ENCODE assay signal across 12 mouse cellular contexts in genomic region chr12:86786149-86787019, GRCm38 (mm10). TPM values are rescaled to one million over a fixed set of nuclear protein-coding genes. Genes with fewer than 3 reads are reported as not detected.
A peak's percentile ranks its signal among the peaks of the same experiment; 100 is the strongest.
DNase-seq lines count a peak whose midpoint lies in the region; ATAC-seq and TF ChIP-seq lines count a peak whose summit lies in the region.
"Had no signal": no experiment of that assay in that cellular context is flagged by ENCODE, and none has a peak within 500 bp of the region (broad histone marks: within the 10 kb centered on the region; RNA-seq: fewer than 3 reads in every experiment).

No protein-coding gene starts in this region.

- H3K27ac ChIP-seq in heart, embryonic 13.5 days (replicated peaks) = peak overlapping the region; percentile 46; the same call in 1 of the 2 replicates
- H3K27ac ChIP-seq in heart, embryonic 12.5 days (ENCODE audit: poor library complexity, severe bottlenecking) = no peak overlapping the region
- peak overlapping the region; percentile 77 for H3K27ac ChIP-seq in embryonic facial prominence, embryonic 13.5 days
- peak overlapping the region; percentile 42; the same call in 1 of the 2 replicates for H3K27ac ChIP-seq in hindbrain, embryonic 16.5 days (ENCODE audit: low read depth, low read length)

- H3K9ac ChIP-seq in heart, embryonic 13.5 days = no peak overlapping the region; the same call in 1 of the 2 replicates
- no peak overlapping the region for H3K9ac ChIP-seq in heart, embryonic 12.5 days
- 0 out of 2 replicates have a peak overlapping the region, but pooled peaks have one; percentile 11 for H3K9ac ChIP-seq in embryonic facial prominence, embryonic 13.5 days
- H3K9ac ChIP-seq in hindbrain, embryonic 16.5 days (ENCODE audit: low read depth, low read length) = no peak overlapping the region

- no peak for TF ChIP-seq CTCF in C2C12 (IDR thresholded peaks at IDR 0.05; ENCODE audit: control insufficient read depth, insufficient read depth, insufficient read length)

- H3K79me3 ChIP-seq in C2C12 (ENCODE audit: low read depth) = no peaks in the 10 kb centered on the region

- peak overlapping the region; percentile 36 for H3ac ChIP-seq in C2C12 (ENCODE audit: control insufficient read depth, insufficient read length, low read depth)

- no peaks in the 10 kb centered on the region for H3K79me2 ChIP-seq in C2C12 (ENCODE audit: control insufficient read depth, insufficient read depth)

- H3K4me2 ChIP-seq in heart, embryonic 13.5 days = no peak overlapping the region
- no peak overlapping the region for H3K4me2 ChIP-seq in heart, embryonic 12.5 days
- no peak overlapping the region for H3K4me2 ChIP-seq in embryonic facial prominence, embryonic 13.5 days
- no peak overlapping the region for H3K4me2 ChIP-seq in hindbrain, embryonic 16.5 days (ENCODE audit: low read length)
- H3K4me2 ChIP-seq: liver, embryonic 11.5 days had no signal

- no peaks in the 10 kb centered on the region for H3K36me3 ChIP-seq in heart, embryonic 13.5 days
- no peaks in the 10 kb centered on the region for H3K36me3 ChIP-seq in heart, embryonic 12.5 days
- H3K36me3 ChIP-seq in C2C12 (ENCODE audit: control insufficient read depth, insufficient read depth) = no peaks in the 10 kb centered on the region
- H3K36me3 ChIP-seq in embryonic facial prominence, embryonic 13.5 days = no peaks in the 10 kb centered on the region
- H3K36me3 ChIP-seq in hindbrain, embryonic 16.5 days (ENCODE audit: control insufficient read depth, insufficient read depth, low read length) = no peaks in the 10 kb centered on the region

- peaks cover 52% of the 10 kb centered on the region for H3K4me1 ChIP-seq in heart, embryonic 13.5 days
- H3K4me1 ChIP-seq in heart, embryonic 12.5 days (replicated peaks) = peaks cover 34% of the 10 kb centered on the region
- peaks cover 42% of the 10 kb centered on the region for H3K4me1 ChIP-seq in embryonic facial prominence, embryonic 13.5 days
- peaks cover 14% of the 10 kb centered on the region for H3K4me1 ChIP-seq in hindbrain, embryonic 16.5 days (ENCODE audit: control insufficient read depth, insufficient read depth, low read depth, low read length)

- no peak for DNase-seq in adrenal gland, postnatal 14 days
- DNase-seq in adrenal gland, postnatal 4 days (ENCODE audit: low spot score in 2 of 2) = no peak
- no peak for DNase-seq in kidney, postnatal 4 days
- DNase-seq: kidney, adult 18-20 months had no signal

- H3K4me3 ChIP-seq in heart, embryonic 13.5 days = no peak overlapping the region
- no peak overlapping the region for H3K4me3 ChIP-seq in heart, embryonic 12.5 days
- H3K4me3 ChIP-seq in C2C12 (ENCODE audit: insufficient read depth, poor library complexity, severe bottlenecking) = no peak overlapping the region
- H3K4me3 ChIP-seq in embryonic facial prominence, embryonic 13.5 days = no peak overlapping the region
- no peak overlapping the region for H3K4me3 ChIP-seq in hindbrain, embryonic 16.5 days (ENCODE audit: low read length)

- no peaks in the 10 kb centered on the region for H3K27me3 ChIP-seq in heart, embryonic 13.5 days (replicated peaks)
- H3K27me3 ChIP-seq in heart, embryonic 12.5 days (replicated peaks) = no peaks in the 10 kb centered on the region
- H3K27me3 ChIP-seq in C2C12 (ENCODE audit: control insufficient read depth, insufficient read depth, insufficient read length) = no peaks in the 10 kb centered on the region
- H3K27me3 ChIP-seq in embryonic facial prominence, embryonic 13.5 days = no peaks in the 10 kb centered on the region
- no peaks in the 10 kb centered on the region for H3K27me3 ChIP-seq in hindbrain, embryonic 16.5 days (replicated peaks; ENCODE audit: control insufficient read depth, insufficient read depth, low read length)

- 52% methylated on average over 12 of the region's 12 CpGs for WGBS in heart, embryonic 13.5 days
- 56% methylated on average over 12 of the region's 12 CpGs for WGBS in heart, embryonic 12.5 days
- 44% methylated on average over 12 of the region's 12 CpGs for WGBS in embryonic facial prominence, embryonic 13.5 days
- 19% methylated on average over 12 of the region's 12 CpGs for WGBS in hindbrain, embryonic 16.5 days

- H3K9me3 ChIP-seq in heart, embryonic 13.5 days = no peaks in the 10 kb centered on the region
- H3K9me3 ChIP-seq in heart, embryonic 12.5 days (replicated peaks) = no peaks in the 10 kb centered on the region
- no peaks in the 10 kb centered on the region for H3K9me3 ChIP-seq in embryonic facial prominence, embryonic 13.5 days
- H3K9me3 ChIP-seq in hindbrain, embryonic 16.5 days (ENCODE audit: control insufficient read depth, low read length) = no peaks in the 10 kb centered on the region

- ATAC-seq in heart, embryonic 13.5 days (ENCODE audit: extremely low read depth, insufficient number of reproducible peaks, low FRiP score, low TSS enrichment) = no peak
- no peak for ATAC-seq in heart, embryonic 12.5 days (ENCODE audit: insufficient number of reproducible peaks, low FRiP score)
- ATAC-seq in embryonic facial prominence, embryonic 13.5 days (ENCODE audit: insufficient number of reproducible peaks, insufficient read depth, low FRiP score, low TSS enrichment, low read depth) = no peak
- peak; percentile 18 for ATAC-seq in hindbrain, embryonic 16.5 days

TF ChIP-seq in C2C12, 6 proteins besides CTCF, POLR2A, EP300 and RAD21:
- TF ChIP-seq USF1 (IDR thresholded peaks at IDR 0.05; ENCODE audit: low read depth) (no peak), CEBPB (IDR thresholded peaks at IDR 0.05; ENCODE audit: low read depth) (no peak), MYOG (IDR thresholded peaks at IDR 0.05; ENCODE audit: control insufficient read depth, extremely low read depth, insufficient read length) (no peak), MAX (IDR thresholded peaks at IDR 0.05) (no peak), FOSL1 (IDR thresholded peaks at IDR 0.05; ENCODE audit: insufficient read depth, low read length, poor library complexity, severe bottlenecking) (no peak), MYOD1 (IDR thresholded peaks at IDR 0.05; ENCODE audit: control insufficient read depth, insufficient read length, low read depth) (no peak)
TF ChIP-seq in C2C12: peak in this region for 0.

RNA-seq across cellular contexts. Expression of gene Lrrc74a, which starts 52.2 kb away (rescaled TPM):
- polyA plus RNA-seq in heart, embryonic 13.5 days (2015; fragmentation: Nextera tagmentation; extraction: Ambion mirVana) = not detected in 2 replicates
- polyA plus RNA-seq in heart, embryonic 12.5 days (2016; fragmentation: Nextera tagmentation; extraction: Ambion mirVana) = not detected in 2 replicates
- not detected for polyA plus RNA-seq in C2C12 (2012; fragmentation: generic; extraction: Trizol)
- not detected in 2 replicates for polyA plus RNA-seq in embryonic facial prominence, embryonic 13.5 days (2015; fragmentation: Nextera tagmentation; extraction: Ambion mirVana)
- polyA plus RNA-seq in hindbrain, embryonic 16.5 days (2015; fragmentation: Nextera tagmentation; extraction: Ambion mirVana) = not detected in 2 replicates
- total RNA-seq in adrenal gland, postnatal 14 days (2021) = not detected in 2 replicates
- not detected for total RNA-seq in adrenal gland, postnatal 4 days (2021)
- total RNA-seq: adrenal gland, postnatal 10 days; neutrophil, adult 5-6 weeks had no signal
- polyA plus RNA-seq: liver, embryonic 11.5 days had no signal
